Mouse (Mus musculus) gastrocnemius, adult 18-20 months (tissue): ENCODE results near the gene Tspan8. TPM values are rescaled to one million over a fixed set of nuclear protein-coding genes. Genes with fewer than 3 reads are reported as not detected.

ENCODE experiments used
- DNase-seq: peaks from one replicate; pipeline ENCODE4 v3.0.0; 2021; ENCODE audit warnings: low spot score
- total RNA-seq, 2 experiments: library from RNA; stranded (reverse); gene quantifications; 2 replicates each; pipeline ENCODE4 v1.2.3; 2021

The Tspan8 gene
- total RNA-seq, 2 experiments from 2014 or later = 110 to 113 TPM

- no peak for DNase-seq
Observed at GRCm38 (mm10) chr10:115829696-115830095, 13.1 kb downstream of the Tspan8 start.

GRCm38 (mm10) chr10:115830726-115831125, 14.1 kb downstream of the Tspan8 start:
- no peak for DNase-seq

- DNase-seq = no peak
Observed at GRCm38 (mm10) chr10:115834017-115834416, 17.4 kb downstream of the Tspan8 start.

DNA sequence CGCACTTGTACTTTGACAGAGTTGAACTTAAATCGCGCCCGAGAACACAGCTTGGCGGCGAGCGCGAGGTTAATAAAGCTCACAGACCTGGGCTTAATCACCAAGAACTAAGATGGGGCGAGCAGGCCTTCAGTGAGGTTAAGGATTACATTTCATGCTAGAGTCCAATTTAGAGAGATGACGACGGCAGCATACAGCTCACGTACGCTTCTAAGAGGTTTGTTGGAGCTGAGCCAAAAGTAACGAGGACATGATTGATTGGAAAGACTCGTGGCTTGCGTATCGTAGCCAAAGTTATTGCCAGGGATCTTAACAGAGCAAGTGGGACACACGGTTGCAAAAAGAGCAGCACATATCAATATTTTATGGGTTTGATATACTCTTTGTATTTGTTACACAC, 30.3 kb downstream of the Tspan8 start:
- DNase-seq = no peak

DNA sequence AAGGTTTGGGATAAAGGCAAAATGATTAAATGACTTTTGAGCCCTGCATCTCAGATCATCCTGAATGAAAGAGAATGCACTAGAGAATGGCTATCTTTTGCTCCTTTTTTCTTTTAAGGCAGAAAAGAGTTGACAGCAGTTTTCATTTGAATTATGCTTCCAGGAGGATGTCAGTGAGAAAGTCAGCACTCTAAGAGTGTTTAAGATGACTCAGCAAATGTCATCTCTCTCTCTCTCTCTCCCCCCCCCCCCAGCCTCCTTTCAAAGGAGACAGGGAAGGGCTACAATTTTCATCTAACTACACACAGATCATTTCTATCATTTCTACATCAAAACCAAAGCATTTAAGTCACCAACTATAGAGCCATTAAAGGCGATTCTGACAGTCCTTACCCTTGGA, 31.9 kb downstream of the Tspan8 start:
- DNase-seq = no peak

- DNase-seq = no peak
Observed at GRCm38 (mm10) chr10:115860210-115860880, 43.7 kb downstream of the Tspan8 start.

- no peak for DNase-seq
Observed at GRCm38 (mm10) chr10:115861967-115862366, 45.3 kb downstream of the Tspan8 start.

- no peak for DNase-seq
Observed at GRCm38 (mm10) chr10:115882757-115883156, 66.1 kb downstream of the Tspan8 start.

GRCm38 (mm10) chr10:115891924-115892323, 75.3 kb downstream of the Tspan8 start:
- DNase-seq = no peak

GRCm38 (mm10) chr10:115892973-115893372, 76.3 kb downstream of the Tspan8 start:
- DNase-seq = no peak

GRCm38 (mm10) chr10:115894045-115894444, 77.4 kb downstream of the Tspan8 start:
- no peak for DNase-seq

DNA sequence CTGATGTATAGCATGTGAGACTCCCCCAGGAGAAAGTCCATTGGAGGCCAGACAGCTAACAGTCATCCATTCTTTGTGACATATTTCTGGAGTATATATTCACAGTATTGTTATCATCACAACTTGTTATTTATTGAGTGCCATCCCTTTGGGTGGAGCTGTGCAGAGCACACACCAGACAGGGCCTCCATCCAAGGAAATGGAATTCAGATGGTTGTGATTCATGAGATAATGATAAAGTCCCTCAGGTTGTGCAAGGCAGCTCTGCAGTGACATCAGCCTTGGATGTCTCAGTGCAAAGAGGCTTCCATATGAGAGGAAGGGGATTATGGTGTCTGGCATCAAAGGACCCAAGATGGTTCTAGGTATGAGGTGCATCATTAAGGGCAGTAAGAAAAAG, 80.1 kb downstream of the Tspan8 start:
- peak; percentile 35 for DNase-seq

DNA sequence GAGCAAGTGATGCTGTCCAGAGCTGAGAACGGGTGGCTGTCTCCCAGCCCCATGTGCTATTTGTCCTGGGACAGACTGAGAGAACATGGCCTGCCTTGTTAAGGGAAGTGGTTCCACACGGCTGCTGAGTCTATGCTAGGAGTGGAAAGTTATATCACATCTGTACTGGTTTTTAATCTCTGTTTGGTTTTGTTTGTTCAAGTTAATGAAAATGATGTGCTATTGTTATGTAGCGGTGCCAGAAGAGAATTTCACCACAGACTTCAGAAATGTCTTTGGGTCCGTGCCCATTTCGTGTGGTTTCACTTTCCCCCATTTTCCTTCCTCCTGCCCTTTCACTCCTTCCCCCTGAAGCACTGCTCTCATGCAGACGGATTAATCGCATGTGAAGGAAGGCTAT, 80.6 kb downstream of the Tspan8 start:
- DNase-seq = peak; percentile 50

Other genes with a start within 250 kb of the Tspan8 start
- gene A930009A15Rik, start 246.8 kb upstream of the Tspan8 start, total RNA-seq = not detected
- under 1 TPM in 1 of 2 experiments, not detected in 1; 0.14 TPM for gene Lgr5, start 229.1 kb upstream of the Tspan8 start, total RNA-seq
- 1 to 10 TPM in 1 of 2 experiments, under 1 TPM in 1; 0.75 to 1.3 TPM for gene Ptprr, start 201.4 kb downstream of the Tspan8 start, total RNA-seq